Mouse (Mus musculus) embryonic facial prominence, embryonic 13.5 days (tissue): Measurements from ENCODE around the gene Palm2. TPM values are rescaled to one million over a fixed set of nuclear protein-coding genes. Genes with fewer than 3 reads are reported as not detected.

Experiments
- ATAC-seq: fragments of 200-750 bp; cut with Nextera tagmentation; 2 replicates; pipeline ENCODE4 v1.8.0; 2017; ENCODE audit warnings: low read depth; ENCODE audit not compliant: insufficient number of reproducible peaks, insufficient read depth, low FRiP score, low TSS enrichment
- H3K27ac ChIP-seq: fragments of 300-500 bp; sonication (generic); 2 replicates; pipeline ENCODE4 v1.5.1; 2015; ENCODE audit warnings: moderate library complexity, mild to moderate bottlenecking, inconsistent platforms
- H3K27me3 ChIP-seq: fragments of 300-500 bp; sonication (generic); 2 replicates; pipeline ENCODE4 v1.6.1; 2015; ENCODE audit warnings: mild to moderate bottlenecking, inconsistent platforms
- H3K36me3 ChIP-seq: fragments of 300-500 bp; sonication (generic); 2 replicates; pipeline ENCODE4 v1.6.1; 2015; ENCODE audit warnings: mild to moderate bottlenecking, inconsistent platforms
- H3K4me1 ChIP-seq: fragments of 300-500 bp; sonication (generic); 2 replicates; pipeline ENCODE4 v1.6.1; 2015; ENCODE audit warnings: inconsistent platforms
- H3K4me2 ChIP-seq: fragments of 300-500 bp; sonication (generic); 2 replicates; pipeline ENCODE4 v1.6.1; 2015; ENCODE audit warnings: moderate library complexity, mild to moderate bottlenecking, inconsistent platforms
- H3K4me3 ChIP-seq: fragments of 300-500 bp; sonication (generic); 2 replicates; pipeline ENCODE4 v1.5.1; 2015; ENCODE audit warnings: mild to moderate bottlenecking, inconsistent platforms
- H3K9ac ChIP-seq: fragments of 300-500 bp; sonication (generic); 2 replicates; pipeline ENCODE4 v1.6.1; 2015; ENCODE audit warnings: mild to moderate bottlenecking, inconsistent platforms
- H3K9me3 ChIP-seq: fragments of 300-500 bp; sonication (generic); 2 replicates; pipeline ENCODE4 v1.6.1; 2016; ENCODE audit warnings: inconsistent platforms
- WGBS: fragments of 180-500 bp; shearing (Covaris S2); methylation state at CpG from one replicate; pipeline ENCODE4 v1.1.7; 2015; ENCODE audit warnings: mixed read lengths; 5-methylcytosine and 5-hydroxymethylcytosine counted together
- polyA plus RNA-seq: library from polyadenylated mRNA; unstranded; fragments of >200 nt; fragmentation: Nextera tagmentation; extraction: Ambion mirVana; gene quantifications from 2 replicates; pipeline ENCODE4 v1.2.1, GENCODE M21; 2015

Gene Palm2
- polyA plus RNA-seq, 1 experiment from 2014 or later = 12.5 TPM

GRCm38 (mm10) chr4:57750651-57751050 is 316.6 kb downstream of the Palm2 start:
- 77% methylated on average over 4 of the region's 4 CpGs for WGBS
- H3K4me3 ChIP-seq = no peak overlapping the region
- H3K27ac ChIP-seq = no peak overlapping the region
- no peak overlapping the region for H3K9ac ChIP-seq
- H3K27me3 ChIP-seq = no peaks in the 10 kb centered on the region
- 0 out of 2 replicates have a peak, but pooled peaks cover 5% of the 10 kb centered on the region for H3K4me1 ChIP-seq
- H3K9me3 ChIP-seq = no peaks in the 10 kb centered on the region
- ATAC-seq = no peak
- peaks cover 5% of the 10 kb centered on the region for H3K36me3 ChIP-seq
- H3K4me2 ChIP-seq = no peak overlapping the region

- Histone ChIP-seq H3K27me3 (no peaks in the 10 kb centered on the region), H3K4me3 (no peak overlapping the region), H3K36me3 (peaks cover under 1% of the 10 kb centered on the region), H3K27ac (no peak overlapping the region), H3K9me3 (no peaks in the 10 kb centered on the region), H3K9ac (no peak overlapping the region), H3K4me1 (0 out of 2 replicates have a peak, but pooled peaks cover 5% of the 10 kb centered on the region), H3K4me2 (no peak overlapping the region)
- ATAC-seq = no peak
- WGBS = 62% methylated on average over 4 of the region's 4 CpGs
Measured at GRCm38 (mm10) chr4:57751054-57751453, 317.0 kb downstream of the Palm2 start.

DNA sequence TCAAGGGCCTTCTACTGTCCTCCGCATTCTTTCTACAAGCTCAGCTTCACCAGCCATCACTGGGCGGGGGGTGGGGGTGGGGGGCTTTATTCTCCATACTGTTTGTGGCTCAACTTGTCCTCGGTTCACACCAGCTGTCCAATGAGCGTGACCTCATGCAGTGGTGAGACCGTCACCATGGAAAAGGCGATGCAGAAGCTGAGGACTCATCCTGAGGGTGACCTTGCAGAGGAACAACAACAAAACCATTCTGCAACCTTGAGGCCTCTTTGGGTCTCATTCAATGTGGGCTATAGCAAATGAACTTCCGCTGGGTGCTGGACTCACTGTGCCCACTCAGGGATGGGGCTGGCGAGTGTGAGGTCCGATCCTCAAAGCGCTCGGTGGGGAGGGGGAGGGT is 317.5 kb downstream of the Palm2 start:
- Histone ChIP-seq H3K9ac (no peak overlapping the region), H3K36me3 (no peaks in the 10 kb centered on the region; the same call in 1 of the 2 replicates), H3K27ac (no peak overlapping the region), H3K4me3 (no peak overlapping the region), H3K9me3 (no peaks in the 10 kb centered on the region), H3K4me2 (no peak overlapping the region), H3K4me1 (0 out of 2 replicates have a peak, but pooled peaks cover 5% of the 10 kb centered on the region), H3K27me3 (no peaks in the 10 kb centered on the region)
- WGBS = 95% methylated on average over 11 of the region's 11 CpGs
- ATAC-seq = no peak

DNA sequence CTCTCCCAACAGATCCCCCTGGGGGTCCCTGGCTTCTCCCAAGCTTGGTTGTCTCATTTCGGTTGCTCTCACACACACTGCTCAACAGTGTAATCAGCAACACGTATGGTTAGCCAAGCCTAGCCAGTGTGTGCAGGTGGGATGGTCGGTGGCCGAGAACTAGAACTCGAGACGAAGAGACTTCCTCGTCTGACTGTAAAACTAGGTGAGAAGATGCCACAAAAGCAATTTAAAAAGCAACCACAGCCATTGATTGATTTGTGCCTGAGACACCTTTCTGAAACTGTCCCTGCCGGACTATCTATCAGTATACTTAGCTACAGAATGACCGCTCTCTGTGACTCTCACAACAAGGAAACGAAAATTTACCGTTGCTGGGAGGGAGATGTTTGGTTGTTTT is 321.0 kb downstream of the Palm2 start:
- 90% methylated on average over 11 of the region's 11 CpGs for WGBS
- Histone ChIP-seq H3K9me3 (no peaks in the 10 kb centered on the region), H3K27me3 (no peaks in the 10 kb centered on the region), H3K4me1 (peaks cover 11% of the 10 kb centered on the region; the same call in 1 of the 2 replicates), H3K27ac (no peak overlapping the region), H3K4me3 (no peak overlapping the region), H3K36me3 (peaks cover 7% of the 10 kb centered on the region; the same call in 1 of the 2 replicates), H3K9ac (no peak overlapping the region), H3K4me2 (no peak overlapping the region)
- no peak for ATAC-seq

DNA sequence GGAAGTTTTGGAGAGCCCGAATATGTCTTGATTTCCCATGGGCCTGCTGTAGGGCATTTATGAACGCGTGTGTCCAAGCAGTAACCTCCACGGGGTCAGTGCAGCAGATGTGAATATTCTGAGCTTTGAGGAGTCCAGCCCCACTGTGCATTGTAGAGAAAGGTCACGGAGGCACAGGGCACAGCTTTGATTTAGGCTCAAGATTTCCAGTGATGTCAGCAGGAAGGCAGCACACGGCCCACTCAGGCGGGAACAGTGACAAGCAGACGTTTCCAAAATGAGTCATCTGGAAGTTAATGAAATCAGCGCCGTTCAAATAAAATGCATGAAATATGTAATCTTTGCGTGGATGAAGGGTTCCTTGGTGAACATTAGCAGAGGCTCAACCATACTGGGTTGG is 323.9 kb downstream of the Palm2 start:
- Histone ChIP-seq H3K4me2 (no peak overlapping the region), H3K27me3 (no peaks in the 10 kb centered on the region), H3K36me3 (0 out of 2 replicates have a peak, but pooled peaks cover 7% of the 10 kb centered on the region), H3K9ac (no peak overlapping the region), H3K27ac (peak overlapping the region; percentile 28; the same call in 1 of the 2 replicates), H3K9me3 (no peaks in the 10 kb centered on the region), H3K4me1 (peaks cover 16% of the 10 kb centered on the region; the same call in 1 of the 2 replicates), H3K4me3 (no peak overlapping the region)
- WGBS = 36% methylated on average over 11 of the region's 11 CpGs
- ATAC-seq = no peak

Other genes with a start within 250 kb of the Palm2 start
- 4.9 TPM in 2 replicates for gene Ptpn3, start 132.4 kb upstream of the Palm2 start, polyA plus RNA-seq
- gene Pakap, start 133.9 kb downstream of the Palm2 start, polyA plus RNA-seq = 35.4 and 38.1 TPM in 2 replicates